Mouse (Mus musculus): ENCODE results near the gene Shisa7. TPM values are rescaled to one million over a fixed set of nuclear protein-coding genes. Genes with fewer than 3 reads are reported as not detected.
"Not testable (repeated sequence)": the region's sequence is repeated elsewhere in the genome, so short reads cannot be mapped to it uniquely, and the experiment has no call there.

Gene Shisa7
- total RNA-seq, 2 experiments from 2014 or later, result 104 to 111 TPM

DNA sequence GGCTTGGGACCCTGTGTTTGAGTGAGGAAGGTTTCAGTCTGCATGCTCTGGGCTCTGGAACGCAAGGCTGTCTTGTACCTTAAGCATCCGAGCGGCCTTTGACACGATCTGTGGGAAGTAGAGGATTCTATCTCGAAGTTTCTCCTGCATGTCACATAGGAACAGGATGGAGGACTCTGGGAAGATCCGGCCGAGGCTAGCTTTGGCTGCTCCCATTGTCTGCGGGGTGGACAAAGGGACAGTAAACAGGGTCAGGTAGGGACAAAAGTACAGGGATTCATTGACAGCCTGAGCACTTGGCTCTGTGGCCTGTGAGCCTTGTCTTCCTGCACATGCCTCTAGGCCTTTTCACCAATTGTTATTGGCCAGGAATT, 6.8 kb upstream of the Shisa7 start:
- DNase-seq (ENCODE audit: extremely low spot score in 1 of 2, low spot score in 2 of 2), result no peak
- intact Hi-C loops (cut with DNase I), result no loop called here

DNA sequence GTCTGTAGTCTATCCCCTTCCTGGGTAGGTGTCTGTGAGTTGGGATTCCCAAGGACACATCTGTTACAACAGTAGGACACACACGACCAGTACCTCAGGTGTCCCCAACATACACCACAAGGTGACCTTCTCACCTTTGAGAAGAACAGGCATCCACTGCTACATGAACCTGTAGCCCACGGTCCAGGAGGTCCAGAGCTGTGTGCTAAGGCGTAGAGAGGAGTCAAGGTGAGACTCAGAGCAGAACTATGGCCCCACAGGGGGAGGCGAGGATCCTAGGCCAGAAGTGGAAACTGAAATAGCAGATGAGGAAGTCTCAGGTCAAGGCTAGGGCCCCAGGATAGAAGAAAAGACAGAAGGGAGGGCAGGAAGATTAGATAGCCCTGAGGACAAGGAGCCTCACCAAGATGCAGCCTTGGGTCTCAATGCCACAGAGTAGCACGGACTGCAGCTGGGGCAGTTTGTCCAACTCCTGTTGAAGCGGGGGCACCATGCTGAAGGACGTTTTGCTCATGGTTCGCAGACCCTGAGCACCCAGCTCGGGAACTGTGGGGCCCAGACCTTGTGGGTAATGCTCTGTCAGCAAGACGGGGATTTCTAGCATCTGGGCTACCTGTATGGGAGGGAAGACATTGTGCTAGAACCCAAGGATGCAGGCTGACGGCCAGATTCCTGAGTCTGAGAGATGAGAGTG, 6.3 kb upstream of the Shisa7 start:
- intact Hi-C loops (cut with DNase I), result no loop called here
- no peak for DNase-seq (ENCODE audit: extremely low spot score in 1 of 2, low spot score in 2 of 2)

DNA sequence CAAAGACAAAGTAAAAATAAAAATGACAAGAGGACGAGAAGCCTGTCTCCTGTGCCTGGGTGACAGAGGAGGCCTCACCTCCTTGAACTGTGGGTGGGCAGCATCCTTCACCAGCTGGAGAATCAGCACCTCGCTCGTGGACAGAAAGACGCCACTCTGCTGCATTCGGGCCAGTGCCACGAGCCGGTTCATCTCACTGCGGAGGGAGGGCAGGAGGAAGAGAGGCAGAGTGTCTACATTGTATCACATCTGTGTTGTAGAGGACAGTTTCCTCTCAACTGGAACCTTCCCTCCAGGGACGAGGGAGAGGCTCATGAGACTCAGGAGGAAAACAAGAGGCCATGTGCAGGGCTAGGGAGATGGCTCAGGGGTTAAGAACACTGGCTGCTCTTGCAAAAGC, 4.9 kb upstream of the Shisa7 start:
- intact Hi-C loops (cut with DNase I), result no loop called here
- no peak for DNase-seq (ENCODE audit: extremely low spot score in 1 of 2, low spot score in 2 of 2)

DNA sequence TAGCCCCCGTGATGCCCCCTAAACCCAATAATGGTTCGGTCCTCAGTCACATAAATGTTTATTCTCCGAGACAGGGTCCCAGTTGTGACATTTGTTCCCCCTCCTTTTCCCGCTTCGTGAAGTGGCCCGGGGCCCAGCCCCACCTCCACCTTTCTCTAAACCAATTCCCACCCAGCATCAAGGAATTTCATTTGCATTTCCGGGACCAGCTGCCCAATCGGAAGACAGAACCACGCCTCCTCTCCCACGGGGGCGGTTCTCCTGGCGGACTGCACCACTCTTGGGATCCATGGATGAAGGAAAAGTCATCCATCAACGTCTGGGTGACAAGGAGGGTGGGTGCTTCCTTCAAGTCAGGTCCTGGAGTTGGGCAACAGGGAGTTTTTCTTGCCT, 417 bp upstream of the Shisa7 start:
- intact Hi-C loops (cut with DNase I), result loop anchor here (5.0 kb wide), 1 partner anchor 72 kb away; the partner anchor contains the start of gene Zfp628
- peak; percentile 90 to 91 for DNase-seq (ENCODE audit: extremely low spot score in 1 of 2, low spot score in 2 of 2)

DNA sequence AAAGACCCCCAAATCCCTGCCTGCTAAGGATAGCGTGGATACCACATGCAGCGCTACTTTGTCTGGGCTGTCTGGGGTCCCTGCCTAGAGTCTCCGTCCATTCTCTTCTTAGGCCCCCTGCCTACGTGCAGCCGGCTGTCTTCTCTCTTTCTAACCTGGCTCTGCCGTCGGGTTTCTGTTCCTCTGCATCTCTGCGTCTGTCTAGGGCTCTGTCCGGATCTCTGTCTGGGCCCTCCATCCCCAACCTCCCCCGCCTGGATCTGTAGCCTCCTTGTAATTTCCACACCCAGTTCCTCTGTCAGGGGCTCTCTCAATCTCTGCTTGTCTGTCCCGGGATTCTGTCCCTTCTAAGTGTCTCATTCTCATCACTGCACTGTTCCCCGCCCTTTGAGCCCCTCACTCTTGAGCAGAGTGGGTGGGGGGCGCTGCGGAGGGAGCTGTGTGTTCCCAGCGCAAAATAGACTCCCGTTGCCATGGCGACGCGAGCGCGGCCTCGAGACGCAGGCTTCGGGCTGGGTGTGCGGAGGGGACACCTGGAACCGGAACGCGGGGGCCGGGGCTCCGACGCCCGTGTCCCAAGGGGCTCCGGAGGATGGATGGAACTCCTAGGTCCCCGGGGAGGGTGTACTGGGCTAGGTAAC, 772 bp downstream of the Shisa7 start:
- intact Hi-C loops (cut with DNase I), result loop anchor here (5.0 kb wide), 1 partner anchor 74 kb away; the partner anchor contains the start of gene Zfp628
- peak; percentile 80 to 88 for DNase-seq (ENCODE audit: extremely low spot score in 1 of 2, low spot score in 2 of 2)

DNA sequence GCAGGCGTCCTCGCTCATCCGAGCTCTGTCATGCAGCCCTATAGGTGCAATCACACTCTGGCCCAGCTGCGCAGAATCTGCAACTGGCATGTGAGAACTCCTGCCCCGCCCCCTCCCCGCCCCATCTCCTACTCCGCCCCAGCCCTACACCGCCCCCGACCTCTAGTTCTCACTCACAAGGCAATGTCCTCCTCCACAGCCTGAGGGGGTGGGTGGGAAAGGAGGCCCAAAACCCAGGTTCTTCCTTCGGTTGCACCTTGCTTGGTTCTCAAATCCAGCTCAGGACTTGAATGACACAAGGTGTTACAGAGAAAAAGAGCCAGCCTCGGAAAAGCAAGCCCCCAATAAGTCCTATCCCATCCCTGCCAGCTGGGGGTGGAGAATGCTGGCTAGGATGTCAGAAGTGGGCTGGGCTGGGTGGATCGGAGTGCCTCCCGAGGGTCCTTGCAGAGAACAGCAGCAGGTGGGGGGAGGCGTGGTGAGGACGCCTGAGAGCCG, 1.8 kb downstream of the Shisa7 start:
- peak in 1 of 2 experiments; percentile 68 for DNase-seq (ENCODE audit: extremely low spot score in 1 of 2, low spot score in 2 of 2)
- intact Hi-C loops (cut with DNase I), result loop anchor here (5.0 kb wide), 1 partner anchor 75 kb away; the partner anchor contains the start of gene Zfp628

DNA sequence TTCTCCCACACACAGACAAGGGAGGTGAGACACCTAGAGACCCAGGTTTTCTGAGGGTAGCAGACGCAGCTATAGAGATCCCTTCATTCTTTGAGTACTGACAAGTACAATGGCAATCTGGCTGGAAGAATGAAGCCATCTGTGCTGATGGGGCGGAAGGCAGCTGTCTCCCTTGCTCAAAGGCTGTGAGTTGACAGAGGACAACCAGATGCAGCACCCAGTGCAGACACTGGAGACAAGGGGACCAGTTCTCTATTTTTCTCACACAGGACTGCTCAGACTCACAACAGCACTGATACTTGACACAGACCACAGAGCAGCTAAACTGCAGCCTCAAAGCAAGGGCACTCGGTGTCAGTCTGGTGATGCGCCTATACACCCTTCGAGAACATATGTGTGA, 2.4 kb downstream of the Shisa7 start:
- DNase-seq (ENCODE audit: extremely low spot score in 1 of 2, low spot score in 2 of 2), result peak in 1 of 2 experiments; percentile 42
- intact Hi-C loops (cut with DNase I), result loop anchor here (5.0 kb wide), 1 partner anchor 75 kb away; the partner anchor contains the start of gene Zfp628

DNA sequence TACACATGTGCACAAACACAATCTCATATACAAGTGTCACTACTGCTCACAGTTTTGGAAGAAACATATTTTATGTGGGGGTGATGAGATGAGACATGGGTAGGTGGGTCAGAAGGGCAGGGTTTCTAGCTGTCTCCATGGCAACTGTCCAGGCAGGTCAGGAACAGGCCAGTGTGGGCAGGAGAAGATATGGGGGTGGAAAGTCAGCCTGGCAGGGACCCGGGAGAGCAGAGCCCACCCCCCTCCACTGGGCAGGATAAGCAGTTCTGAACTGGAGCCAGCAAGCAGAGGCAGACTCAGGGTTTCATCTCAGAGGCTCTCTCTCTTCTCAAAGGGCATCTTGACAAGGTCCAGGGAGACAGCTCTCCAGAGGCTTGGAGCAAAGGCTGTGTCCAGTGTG, 6.9 kb downstream of the Shisa7 start:
- DNase-seq (ENCODE audit: extremely low spot score in 1 of 2, low spot score in 2 of 2), result peak in 1 of 2 experiments; percentile 54
- intact Hi-C loops (cut with DNase I), result no loop called here

DNA sequence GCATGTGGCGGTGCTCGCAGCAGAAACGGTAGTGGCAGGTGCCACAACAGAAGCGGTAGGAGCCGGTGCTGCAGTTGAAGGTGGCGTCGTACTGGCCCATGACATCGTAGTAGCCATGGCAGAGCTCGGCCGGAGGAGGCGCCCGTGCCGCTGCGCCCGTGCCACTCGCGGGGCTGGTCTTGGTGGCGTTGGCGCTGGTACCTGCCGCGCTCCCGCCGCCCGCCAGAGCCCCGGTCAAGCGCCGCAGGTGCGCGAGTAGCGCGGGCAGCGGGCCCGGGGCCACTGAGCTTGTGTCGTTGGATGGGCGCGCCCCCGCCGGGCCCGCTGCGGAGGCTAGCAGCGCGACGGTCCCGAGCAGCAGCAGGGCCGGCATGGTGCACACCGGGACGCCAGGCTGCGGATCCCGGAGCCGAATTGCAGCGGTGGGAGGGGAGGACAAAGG, 8.1 kb downstream of the Shisa7 start:
- DNase-seq (ENCODE audit: extremely low spot score in 1 of 2, low spot score in 2 of 2), result peak in 1 of 2 experiments; percentile 68
- intact Hi-C loops (cut with DNase I), result no loop called here

DNA sequence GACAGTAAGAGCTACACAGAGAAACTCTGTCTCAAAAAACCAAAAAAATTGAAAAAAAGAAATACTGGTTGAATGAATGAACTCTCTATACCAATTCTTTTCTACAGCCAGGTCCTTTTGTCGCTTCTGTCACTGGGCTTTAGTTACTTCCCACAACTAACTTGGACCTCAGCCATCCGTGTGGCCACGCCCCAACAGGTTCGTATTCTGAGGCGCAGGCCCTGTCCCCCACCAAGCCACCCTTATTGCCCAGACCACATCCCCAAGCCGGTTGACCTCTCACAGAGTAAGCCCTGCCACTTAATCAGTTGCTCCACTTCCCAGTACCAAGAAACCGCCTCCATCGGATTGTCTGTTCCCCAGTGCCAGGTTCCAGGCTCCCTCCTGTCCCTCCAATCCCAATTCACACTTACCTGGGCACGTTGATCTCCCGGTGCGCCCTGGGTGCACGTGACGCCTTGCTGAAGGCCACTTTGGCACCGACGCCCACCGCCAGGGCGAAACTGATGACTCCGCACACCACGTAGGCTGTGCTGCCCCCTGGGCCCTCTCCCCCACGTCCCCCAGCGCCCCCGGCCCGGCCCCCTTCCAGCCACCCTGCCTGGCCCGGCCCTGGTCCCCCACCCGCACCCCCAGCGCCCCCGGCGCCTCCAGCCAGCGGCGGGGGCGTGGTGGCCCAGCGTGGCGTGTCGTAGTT, 8.7 kb downstream of the Shisa7 start:
- intact Hi-C loops (cut with DNase I), result no loop called here
- peak in 1 of 2 experiments; percentile 45 for DNase-seq (ENCODE audit: extremely low spot score in 1 of 2, low spot score in 2 of 2)

DNA sequence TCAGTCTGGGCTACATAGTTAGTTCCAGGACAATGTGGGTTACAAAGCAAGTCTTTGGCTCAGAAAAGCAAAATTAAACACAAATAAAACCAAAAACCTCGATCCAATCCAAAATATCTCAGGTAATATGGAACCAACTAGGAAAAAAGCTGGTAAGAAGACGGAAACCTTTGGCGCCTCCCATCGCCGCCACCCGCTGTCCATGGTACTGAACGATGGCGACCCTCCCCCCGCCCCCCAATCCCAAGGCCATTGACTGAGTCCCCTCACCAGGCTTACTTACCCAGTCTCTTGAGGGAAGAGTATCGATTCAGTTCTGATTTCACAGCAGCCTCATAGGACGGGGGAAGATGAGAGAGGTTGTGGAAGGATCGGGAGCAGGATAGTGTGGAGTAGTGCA, 14.0 kb downstream of the Shisa7 start:
- intact Hi-C loops (cut with DNase I), result no loop called here
- no peak for DNase-seq (ENCODE audit: extremely low spot score in 1 of 2, low spot score in 2 of 2)

DNA sequence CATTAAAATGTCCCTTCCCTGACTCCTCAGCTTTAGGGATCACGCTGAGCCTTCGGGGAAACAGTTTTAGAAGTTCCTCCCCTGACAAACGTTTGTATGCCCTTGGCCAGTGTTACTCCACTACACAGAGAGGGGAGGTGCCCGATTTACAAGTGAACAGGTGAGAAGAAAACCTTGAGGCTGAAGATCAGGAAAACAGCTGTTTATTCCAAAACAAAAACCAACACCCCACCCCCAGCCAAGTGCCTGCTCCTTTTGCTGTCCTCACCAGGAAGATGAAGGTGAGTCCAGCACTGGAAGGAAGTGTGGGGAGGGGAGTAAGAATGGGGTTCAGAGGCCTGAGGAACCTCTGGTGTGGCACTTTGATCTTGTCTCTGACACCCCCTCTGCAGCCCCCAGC, 19.1 kb downstream of the Shisa7 start:
- intact Hi-C loops (cut with DNase I), result no loop called here
- no peak for DNase-seq (ENCODE audit: extremely low spot score in 1 of 2, low spot score in 2 of 2)

DNA sequence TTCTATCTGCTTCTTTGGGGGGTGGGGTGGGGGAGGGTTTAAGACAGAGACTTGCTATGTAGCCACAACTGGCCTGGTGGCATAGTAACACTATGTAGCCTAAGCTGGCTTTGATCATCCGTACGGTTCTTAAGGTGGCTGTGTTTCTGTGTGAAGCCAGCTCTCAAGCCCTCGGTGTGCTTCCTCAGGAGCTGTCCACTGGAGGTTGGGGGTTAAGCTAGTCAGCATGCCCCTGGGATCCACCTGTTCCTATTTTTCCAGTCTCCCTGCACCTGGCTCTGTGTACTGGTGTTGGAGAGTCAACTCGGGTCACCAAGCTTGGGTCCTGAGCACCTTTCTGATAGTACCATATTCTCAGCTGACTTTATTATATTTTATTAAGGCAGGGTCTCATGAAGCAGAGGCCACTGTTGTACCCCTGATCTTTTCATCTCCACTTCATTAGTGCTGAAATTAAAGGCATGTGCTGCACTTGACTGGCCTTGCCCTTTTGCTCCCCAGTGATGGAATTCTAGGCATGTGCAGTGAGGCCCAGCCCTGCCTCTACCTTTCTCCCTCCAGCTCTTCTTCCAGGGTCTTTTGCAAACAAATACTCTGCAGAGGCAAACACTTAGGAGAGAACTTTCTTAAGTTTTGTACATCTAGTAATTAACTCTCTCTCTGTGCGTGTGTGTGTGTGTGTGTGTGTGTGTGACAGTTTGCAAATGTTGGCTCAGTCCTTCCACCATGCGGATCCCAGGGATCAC, 22.2 kb downstream of the Shisa7 start:
- intact Hi-C loops (cut with DNase I), result no loop called here
- DNase-seq (ENCODE audit: extremely low spot score in 1 of 2, low spot score in 2 of 2), result no peak

DNA sequence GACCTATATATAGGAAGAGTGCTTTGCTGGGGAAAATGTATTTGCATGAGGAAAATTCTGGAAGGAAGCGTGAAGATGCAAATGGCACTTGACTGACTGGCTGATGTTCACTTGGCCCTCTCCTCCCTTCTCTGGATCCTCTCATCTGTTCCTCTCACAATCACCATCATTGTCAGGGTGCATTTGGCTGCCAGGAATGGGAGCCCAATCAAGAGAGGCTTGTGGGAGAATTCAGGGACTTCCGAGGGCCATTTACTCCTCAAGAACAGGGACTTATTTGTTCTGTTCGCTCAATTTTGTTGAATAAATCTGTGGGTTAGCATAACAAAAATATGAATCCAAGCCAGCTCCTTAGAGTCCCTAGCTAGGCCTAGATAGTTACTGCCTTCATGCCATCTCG, 22.8 kb downstream of the Shisa7 start:
- intact Hi-C loops (cut with DNase I), result no loop called here
- DNase-seq (ENCODE audit: extremely low spot score in 1 of 2, low spot score in 2 of 2), result no peak

DNA sequence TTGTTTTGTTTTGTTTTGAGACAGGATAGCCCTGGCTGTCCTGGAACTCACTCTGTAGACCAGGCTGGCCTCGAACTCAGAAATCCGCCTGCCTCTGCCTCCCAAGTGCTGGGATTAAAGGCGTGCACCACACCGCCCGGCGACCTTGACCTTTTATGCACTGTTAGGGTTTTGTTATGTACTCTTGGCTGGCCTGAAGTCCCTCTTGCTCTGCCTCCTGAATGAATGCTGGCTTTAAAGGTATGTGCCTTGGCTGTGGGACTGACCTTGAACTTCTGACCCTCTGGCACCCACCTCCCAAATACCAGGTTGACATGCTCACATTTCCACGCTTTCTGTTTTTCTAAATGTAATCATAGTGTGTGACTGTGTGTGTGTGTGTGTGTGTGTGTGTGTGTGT, 23.6 kb downstream of the Shisa7 start:
- intact Hi-C loops (cut with DNase I); DNase-seq (ENCODE audit: extremely low spot score in 1 of 2, low spot score in 2 of 2): not testable (repeated sequence)

DNA sequence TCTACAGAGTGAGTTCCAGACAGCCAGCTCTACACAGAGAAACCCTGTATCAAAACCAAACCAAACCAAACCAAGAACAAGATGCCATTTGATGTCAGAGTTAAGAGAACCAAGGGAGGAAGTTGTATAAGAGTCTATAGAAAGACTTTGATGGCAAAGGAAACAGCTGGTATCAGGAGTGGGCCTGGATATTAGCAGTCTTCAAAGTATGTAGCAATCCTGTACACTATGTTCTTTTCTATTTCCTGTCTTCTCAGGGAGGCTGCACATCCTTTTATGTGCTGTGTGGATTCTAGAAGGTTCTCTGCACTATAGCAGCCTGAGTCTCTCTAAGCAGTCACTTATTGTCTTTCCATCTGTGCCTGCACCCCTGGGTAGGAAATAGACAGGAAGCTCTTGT, 27.9 kb downstream of the Shisa7 start:
- no peak for DNase-seq (ENCODE audit: extremely low spot score in 1 of 2, low spot score in 2 of 2)
- intact Hi-C loops (cut with DNase I), result no loop called here

DNA sequence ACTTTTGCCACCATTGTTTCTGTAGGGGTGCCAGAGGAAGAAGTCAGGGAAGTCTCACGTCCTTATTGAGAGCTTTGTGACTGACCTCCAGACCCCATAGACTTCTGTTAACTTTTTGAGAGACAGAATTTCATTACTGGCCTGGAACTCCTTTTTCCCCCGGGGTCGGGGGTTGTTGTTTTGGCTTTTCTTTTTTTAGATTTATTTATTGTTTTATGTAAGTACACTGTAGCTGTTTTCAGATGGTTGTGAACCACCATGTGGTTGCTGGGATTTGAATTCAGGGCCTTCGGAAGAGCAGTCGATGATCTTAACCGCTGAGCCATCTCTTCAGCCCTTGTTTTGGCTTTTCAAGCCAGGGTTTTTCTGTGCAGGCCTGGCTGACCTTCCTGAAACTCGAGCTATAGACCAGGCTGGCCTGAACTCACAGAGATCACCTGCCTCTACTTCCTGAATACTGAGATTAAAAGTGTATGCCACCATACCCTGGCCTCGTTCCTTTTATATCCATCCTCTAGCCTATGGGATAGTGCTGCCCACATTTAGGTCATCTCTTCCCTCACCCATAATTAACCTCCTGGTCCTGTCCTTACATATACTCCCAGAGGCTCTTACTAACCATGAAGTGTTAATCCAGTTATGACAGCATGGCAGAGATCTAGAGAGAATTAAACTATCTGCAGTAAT, 31.2 kb downstream of the Shisa7 start:
- intact Hi-C loops (cut with DNase I), result no loop called here

DNA sequence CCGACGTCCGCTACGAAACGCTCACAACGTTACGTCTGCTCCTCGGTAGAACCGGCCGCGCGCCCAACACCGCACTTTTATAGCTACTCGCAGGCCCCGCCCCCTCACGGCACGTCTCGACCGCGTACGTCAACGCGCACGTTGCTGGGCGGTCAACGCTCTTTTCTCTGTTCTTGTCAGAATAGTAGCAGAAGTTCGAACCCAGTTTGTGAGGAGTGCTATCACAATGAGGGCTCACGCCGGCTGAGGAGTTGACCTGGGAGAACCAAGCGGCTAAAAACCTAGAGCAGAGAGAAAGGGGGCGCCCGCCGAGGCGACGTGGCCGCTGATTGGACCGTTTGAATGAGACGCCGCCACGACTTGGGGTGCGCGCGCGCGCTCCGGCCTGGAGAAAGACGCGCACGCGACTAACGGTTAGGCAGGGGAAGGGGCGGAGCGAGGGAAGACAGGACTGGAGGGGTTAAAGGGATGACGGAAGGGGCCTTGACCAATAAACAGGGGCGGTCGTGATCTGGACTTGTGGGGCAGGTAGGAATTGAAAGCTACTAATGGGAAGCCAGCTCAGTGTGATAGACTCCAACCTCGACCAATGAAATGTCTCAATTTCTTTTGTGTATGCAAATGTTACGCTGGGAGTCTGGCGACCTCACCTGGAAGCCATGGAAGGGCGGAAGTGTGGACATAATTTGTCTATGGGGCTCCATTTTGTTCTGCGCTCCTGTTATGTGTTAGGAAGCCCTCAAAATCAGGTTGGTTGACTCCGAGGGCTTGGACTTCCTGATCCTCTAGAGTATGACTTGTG, 32.0 kb downstream of the Shisa7 start, which contains the start of gene Ube2s:
TSS of gene Ube2s (minus strand) at position 288 of the 802 bp plus-strand sequence.
- peak; percentile 99 to 100 for DNase-seq (ENCODE audit: extremely low spot score in 1 of 2, low spot score in 2 of 2)
- intact Hi-C loops (cut with DNase I), result no loop called here

More for the DNA sequence above, 31.2 kb downstream of the Shisa7 start:
- DNase-seq (ENCODE audit: extremely low spot score in 1 of 2, low spot score in 2 of 2), result no peak
